Mouse (Mus musculus): ENCODE results near the gene Patz1.

Gene Patz1

GRCm38 (mm10) chr11:3330566-3330965, 41.9 kb downstream of the Patz1 start:
- peak; percentile 60 to 72 for DNase-seq (ENCODE audit: low spot score in 2 of 2)

DNA sequence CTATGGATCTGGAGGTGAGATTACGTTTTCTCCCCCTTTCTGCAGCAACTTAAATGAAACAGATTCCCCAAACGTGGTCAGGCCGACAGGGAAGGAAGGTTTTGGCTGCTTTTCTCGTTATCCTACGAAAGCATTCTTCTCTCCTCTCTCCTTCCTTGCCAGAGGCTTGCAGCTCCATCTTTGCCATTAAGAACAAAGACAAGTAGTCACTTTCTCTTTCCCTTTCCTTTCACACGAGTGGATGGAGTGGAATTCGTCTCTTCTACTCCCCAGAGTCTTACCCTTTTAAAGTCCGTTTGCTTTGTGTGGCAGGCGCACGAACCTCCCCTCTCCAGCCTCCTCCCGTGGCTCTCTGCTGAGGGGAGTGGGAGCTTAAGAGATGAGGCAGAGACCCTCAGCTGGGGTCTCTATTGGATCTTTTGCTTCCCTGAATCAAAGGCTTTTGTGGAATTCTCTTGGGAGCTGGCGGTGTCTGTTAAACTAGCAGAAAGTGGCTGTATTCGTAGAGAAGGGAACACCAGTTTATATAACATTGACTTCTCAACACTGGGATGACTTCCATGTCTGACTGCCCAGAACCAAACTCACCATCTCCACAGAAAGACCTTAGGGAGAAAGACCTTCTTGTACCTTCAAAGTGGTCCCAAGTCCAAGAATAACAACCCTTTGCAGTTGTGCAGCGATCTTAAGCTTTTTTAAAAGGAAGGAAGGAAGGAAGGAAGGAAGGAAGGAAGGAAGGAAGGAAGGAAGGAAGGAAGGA, 42.5 kb downstream of the Patz1 start:
- DNase-seq (ENCODE audit: low spot score in 2 of 2) = no peak

GRCm38 (mm10) chr11:3331756-3332642, 43.3 kb downstream of the Patz1 start:
- DNase-seq (ENCODE audit: low spot score in 2 of 2) = peak; percentile 79 to 84

GRCm38 (mm10) chr11:3333111-3333695, 44.5 kb downstream of the Patz1 start:
- DNase-seq (ENCODE audit: low spot score in 2 of 2) = no peak

DNA sequence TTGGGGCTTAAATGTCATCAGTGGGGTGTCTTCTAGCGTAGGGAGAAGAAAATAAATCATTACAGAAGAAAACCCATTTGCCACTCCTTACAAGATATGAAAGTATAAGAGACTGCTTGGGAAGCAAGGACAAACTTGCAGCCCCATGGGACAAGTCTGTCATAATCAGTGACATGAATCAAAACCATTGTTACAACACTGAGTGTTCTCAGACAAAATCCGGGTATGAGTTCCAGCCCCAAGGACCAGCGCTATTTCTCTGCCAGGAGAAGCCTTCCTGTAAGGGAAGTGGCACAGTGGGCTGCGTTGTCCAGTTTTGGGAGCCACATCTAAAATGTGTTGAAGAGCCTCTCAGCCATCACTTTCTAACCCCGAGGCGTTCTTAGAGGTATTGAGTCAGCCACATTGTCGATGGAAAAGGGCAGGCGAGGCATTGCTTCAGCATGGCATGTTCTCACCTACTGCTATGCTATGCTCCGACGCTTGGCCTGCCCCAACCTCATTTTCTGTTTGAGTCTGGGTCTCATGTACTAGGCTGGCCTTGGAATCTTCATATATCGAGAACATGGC, 45.6 kb downstream of the Patz1 start:
- no peak for DNase-seq (ENCODE audit: low spot score in 2 of 2)

DNA sequence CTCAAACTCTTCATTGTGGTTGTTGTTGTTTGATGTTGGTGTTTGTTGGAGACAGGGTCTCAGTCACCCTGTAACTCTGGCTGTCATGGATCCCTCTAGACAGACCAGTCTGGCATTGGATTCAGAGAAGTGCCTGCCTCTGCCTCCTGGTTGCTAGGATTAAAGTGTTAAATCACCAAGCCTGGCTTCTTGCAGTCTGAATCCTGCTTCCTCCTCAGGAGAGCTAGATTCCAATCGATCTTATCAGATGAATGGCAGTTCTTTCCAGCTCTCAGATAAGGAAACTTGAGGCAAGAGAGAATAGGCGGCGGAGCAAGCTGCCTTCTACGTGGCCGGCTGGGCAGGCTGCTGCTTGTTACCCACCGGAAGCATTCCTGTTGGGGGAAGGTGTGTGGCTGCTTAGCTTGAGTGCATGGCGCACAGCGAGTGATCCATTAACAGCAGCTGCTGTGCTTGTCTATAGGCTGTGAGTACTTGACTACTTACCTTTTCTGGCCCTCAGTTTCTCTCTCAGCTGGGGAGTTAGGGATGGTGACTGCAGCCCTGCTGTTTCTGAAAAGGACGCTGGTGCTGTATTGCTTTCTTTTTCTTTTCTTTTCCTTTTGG, 46.1 kb downstream of the Patz1 start:
- DNase-seq (ENCODE audit: low spot score in 2 of 2) = no peak

- DNase-seq (ENCODE audit: low spot score in 2 of 2) = peak; percentile 26 to 33
Observed at GRCm38 (mm10) chr11:3335651-3336216, 47.1 kb downstream of the Patz1 start.

DNA sequence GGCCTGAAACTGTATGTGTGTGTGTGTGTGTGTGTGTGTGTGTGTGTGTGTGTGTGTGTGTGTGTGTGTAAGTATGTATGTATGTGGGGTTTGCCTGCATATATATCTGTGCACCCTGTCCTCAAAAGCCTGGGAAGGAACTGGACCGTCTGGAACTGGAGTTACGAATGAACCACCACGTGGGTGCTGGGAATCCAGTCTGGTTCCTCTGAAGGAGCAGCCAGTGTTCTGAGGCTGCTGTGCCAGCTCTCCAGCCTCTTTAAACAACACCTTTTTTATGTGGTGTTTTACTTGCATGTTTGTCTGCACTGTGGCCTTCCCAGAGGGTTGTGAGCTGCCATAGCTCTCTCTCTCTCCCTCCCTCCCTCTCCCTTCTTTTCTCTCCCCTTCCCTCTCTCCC, 47.9 kb downstream of the Patz1 start:
- DNase-seq (ENCODE audit: low spot score in 2 of 2) = no peak

- no peak for DNase-seq (ENCODE audit: low spot score in 2 of 2)
Observed at GRCm38 (mm10) chr11:3337173-3337955, 48.7 kb downstream of the Patz1 start.

- DNase-seq (ENCODE audit: low spot score in 2 of 2) = no peak
Observed at GRCm38 (mm10) chr11:3337961-3338360, 49.3 kb downstream of the Patz1 start.

- DNase-seq (ENCODE audit: low spot score in 2 of 2) = no peak
Observed at GRCm38 (mm10) chr11:3341476-3341875, 52.8 kb downstream of the Patz1 start.

GRCm38 (mm10) chr11:3344916-3345315, 56.2 kb downstream of the Patz1 start:
- DNase-seq (ENCODE audit: low spot score in 2 of 2) = no peak

DNA sequence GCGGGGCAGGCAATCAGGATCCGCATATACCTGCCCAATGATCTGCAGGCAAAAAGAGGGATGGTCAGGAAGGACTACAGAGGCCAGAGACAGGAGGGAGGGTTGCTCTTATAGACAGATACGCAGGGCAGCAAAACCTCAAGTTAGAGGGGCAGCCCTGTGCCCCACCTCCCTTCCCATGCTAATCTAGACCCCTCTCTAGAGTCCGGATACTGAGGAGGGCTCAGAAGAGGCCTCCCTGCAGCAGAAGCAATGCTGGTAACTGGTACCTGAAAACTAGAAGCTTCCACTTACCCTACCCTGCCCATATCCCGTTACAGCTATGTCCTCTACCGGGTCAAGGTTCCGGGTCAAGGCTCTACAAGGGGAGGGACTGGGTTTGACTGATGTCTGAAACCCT, 57.7 kb downstream of the Patz1 start:
- DNase-seq (ENCODE audit: low spot score in 2 of 2) = no peak

DNA sequence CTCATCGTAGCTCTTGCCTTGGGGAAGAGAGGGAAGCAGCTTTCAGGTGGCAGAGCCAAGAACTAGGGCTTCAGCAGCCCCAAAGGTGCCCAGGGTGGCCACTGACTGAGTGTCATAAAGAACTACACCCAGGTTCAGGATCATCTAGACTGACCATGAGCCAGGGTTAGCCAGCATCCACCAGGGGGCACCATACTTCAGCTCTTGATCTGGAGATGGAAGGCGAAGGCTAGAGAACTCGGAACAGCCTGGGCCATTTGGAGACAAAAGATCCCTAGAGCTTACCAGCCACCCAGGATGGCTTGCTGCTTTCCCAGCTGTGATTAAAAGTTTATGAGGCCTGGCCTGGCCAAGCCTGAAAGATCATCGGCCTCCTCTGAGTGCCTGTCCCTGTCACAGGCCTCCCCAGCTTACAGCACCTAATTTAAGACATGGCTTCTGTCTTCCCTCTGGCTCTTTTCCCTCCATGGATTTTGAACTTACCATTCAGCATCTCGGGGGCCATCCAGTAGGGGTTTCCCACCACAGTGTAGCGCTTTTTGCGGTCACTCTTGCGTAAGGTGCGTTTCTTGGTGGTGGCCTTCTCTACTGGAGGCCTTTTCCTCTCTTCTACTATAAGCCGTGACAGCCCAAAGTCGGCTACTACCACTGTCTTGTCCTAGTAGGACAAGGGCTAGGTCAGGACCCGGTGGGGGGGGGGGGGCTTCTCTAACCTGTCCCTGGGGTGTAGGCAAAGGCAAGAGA, 58.6 kb downstream of the Patz1 start:
- peak; percentile 64 to 79 for DNase-seq (ENCODE audit: low spot score in 2 of 2)

- DNase-seq (ENCODE audit: low spot score in 2 of 2) = no peak
Observed at GRCm38 (mm10) chr11:3347835-3348195, 59.1 kb downstream of the Patz1 start.

DNA sequence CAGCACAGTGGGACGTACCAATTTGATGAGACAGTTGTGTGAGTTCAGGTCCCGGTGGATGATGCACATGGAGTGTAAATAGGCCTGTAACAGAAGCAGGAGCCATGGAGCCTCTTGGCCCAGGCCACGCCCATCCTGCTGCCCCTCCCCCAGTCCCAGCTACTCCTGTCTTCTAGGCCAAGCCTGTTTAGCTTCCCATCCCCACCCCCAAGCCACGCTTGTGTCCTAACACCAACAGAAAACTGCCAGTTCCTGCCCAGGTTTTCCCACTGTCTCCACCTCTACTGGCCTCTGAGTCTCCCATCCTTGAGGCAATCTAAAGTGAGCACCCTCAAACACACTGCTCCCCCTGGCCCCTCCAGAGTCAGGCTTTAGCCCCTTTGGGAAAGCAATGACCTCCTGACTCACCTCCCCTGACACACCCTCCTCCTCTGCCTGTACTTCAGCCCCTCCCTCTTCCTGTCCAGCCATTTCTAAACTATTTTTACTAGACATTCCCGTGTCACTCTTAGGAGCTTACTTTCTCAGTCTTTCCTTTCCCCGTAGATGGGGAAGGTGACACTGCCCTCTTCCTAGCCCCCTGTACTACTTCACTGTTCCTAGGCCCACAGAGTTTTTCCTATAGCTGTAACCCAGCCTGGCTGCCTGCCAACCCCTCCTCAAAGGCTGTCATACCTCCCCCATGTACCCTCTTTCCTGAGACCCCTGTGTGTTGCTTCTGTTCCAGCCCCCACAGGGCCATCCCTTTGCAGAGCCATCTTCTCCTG, 60.1 kb downstream of the Patz1 start:
- no peak for DNase-seq (ENCODE audit: low spot score in 2 of 2)

GRCm38 (mm10) chr11:3349343-3349695, 60.6 kb downstream of the Patz1 start:
- no peak for DNase-seq (ENCODE audit: low spot score in 2 of 2)

- DNase-seq (ENCODE audit: low spot score in 2 of 2) = no peak
Observed at GRCm38 (mm10) chr11:3352131-3352530, 63.5 kb downstream of the Patz1 start.

- DNase-seq (ENCODE audit: low spot score in 2 of 2) = no peak
Observed at GRCm38 (mm10) chr11:3352990-3353585, 64.4 kb downstream of the Patz1 start.
